Mouse (Mus musculus) stomach, embryonic 14.5 days (tissue): ENCODE results near the gene Rfx5. TPM values are rescaled to one million over a fixed set of nuclear protein-coding genes. Genes with fewer than 3 reads are reported as not detected.
A peak's percentile ranks its signal among the peaks of the same experiment; 100 is the strongest.

Experiments used
- ATAC-seq: fragments of 200-750 bp; cut with Nextera tagmentation; 2 replicates; pipeline ENCODE4 v1.8.0; 2017; ENCODE audit warnings: low read depth, moderate TSS enrichment; ENCODE audit not compliant: insufficient number of reproducible peaks, insufficient read depth, low FRiP score
- H3K27ac ChIP-seq: fragments of 300-500 bp; sonication (generic); 2 replicates; pipeline ENCODE4 v1.5.1; 2014; ENCODE audit warnings: mild to moderate bottlenecking, low read length, moderate library complexity, mixed read lengths
- H3K27me3 ChIP-seq: fragments of 300-500 bp; sonication (generic); 2 replicates; pipeline ENCODE4 v1.6.1; 2014; ENCODE audit warnings: low read length, control low read depth, mixed read lengths; ENCODE audit not compliant: control insufficient read depth, insufficient read depth
- H3K36me3 ChIP-seq: fragments of 300-500 bp; sonication (generic); 2 replicates; pipeline ENCODE4 v1.6.1; 2014; ENCODE audit warnings: mild to moderate bottlenecking, control low read depth, low read length, moderate library complexity, mixed read lengths; ENCODE audit not compliant: control insufficient read depth, insufficient read depth
- H3K4me1 ChIP-seq: fragments of 300-500 bp; sonication (generic); 2 replicates; pipeline ENCODE4 v1.6.1; 2014; ENCODE audit warnings: low read length, control low read depth, mixed read lengths; ENCODE audit not compliant: control insufficient read depth, insufficient read depth
- H3K4me2 ChIP-seq: fragments of 300-500 bp; sonication (generic); replicated peaks from 2 replicates; pipeline ENCODE4 v1.6.1; 2014; ENCODE audit warnings: low read depth, low read length, control low read depth
- H3K4me3 ChIP-seq: fragments of 300-500 bp; sonication (generic); 2 replicates; pipeline ENCODE4 v1.5.1; 2014; ENCODE audit warnings: low read depth, low read length, control low read depth
- H3K9ac ChIP-seq: fragments of 300-500 bp; sonication (generic); replicated peaks from 2 replicates; pipeline ENCODE4 v1.6.1; 2014; ENCODE audit warnings: low read depth, mild to moderate bottlenecking, control low read depth, low read length, moderate library complexity, mixed read lengths
- H3K9me3 ChIP-seq: fragments of 300-500 bp; sonication (generic); 2 replicates; pipeline ENCODE4 v1.6.1; 2016; ENCODE audit warnings: low read depth, low read length, control low read depth; ENCODE audit not compliant: control insufficient read depth
- WGBS: fragments of 180-500 bp; shearing (Covaris S2); extraction: QIAGEN DNeasy Blood & Tissue Kit; methylation state at CpG from one replicate; pipeline ENCODE4 v1.1.7; 2014; 5-methylcytosine and 5-hydroxymethylcytosine counted together
- polyA plus RNA-seq: library from polyadenylated mRNA; unstranded; fragments of >200 nt; fragmentation: Nextera tagmentation; extraction: Ambion mirVana; gene quantifications from 2 replicates; pipeline ENCODE4 v1.2.1, GENCODE M21; 2014

Rfx5 gene
- polyA plus RNA-seq, 1 experiment from 2014 or later, result 12.8 TPM

GRCm38 (mm10) chr3:94965878-94966277 is 12.0 kb downstream of the Rfx5 start:
- Histone ChIP-seq H3K9ac (no peak overlapping the region), H3K27me3 (no peaks in the 10 kb centered on the region), H3K4me3 (no peak overlapping the region), H3K27ac (no peak overlapping the region), H3K4me2 (no peak overlapping the region), H3K9me3 (no peaks in the 10 kb centered on the region), H3K4me1 (no peaks in the 10 kb centered on the region), H3K36me3 (no peaks in the 10 kb centered on the region)
- ATAC-seq, result no peak
- WGBS, result 67% methylated on average over 1 of the region's 1 CpGs

- no peak for ATAC-seq
- Histone ChIP-seq H3K4me2 (no peak overlapping the region), H3K9me3 (no peaks in the 10 kb centered on the region), H3K36me3 (no peaks in the 10 kb centered on the region), H3K27me3 (no peaks in the 10 kb centered on the region), H3K27ac (no peak overlapping the region), H3K9ac (no peak overlapping the region), H3K4me3 (no peak overlapping the region), H3K4me1 (peaks cover 11% of the 10 kb centered on the region)
- 76% methylated on average over 3 of the region's 3 CpGs for WGBS
Observed at GRCm38 (mm10) chr3:94972552-94972951, 18.7 kb downstream of the Rfx5 start.

- Histone ChIP-seq H3K36me3 (no peaks in the 10 kb centered on the region), H3K4me3 (0 out of 2 replicates have a peak overlapping the region, but pooled peaks have one; percentile 96), H3K27me3 (no peaks in the 10 kb centered on the region), H3K9me3 (no peaks in the 10 kb centered on the region), H3K4me1 (peaks cover 11% of the 10 kb centered on the region), H3K9ac (no peak overlapping the region), H3K4me2 (peak overlapping the region; percentile 54), H3K27ac (no peak overlapping the region)
- 83% methylated on average over 5 of the region's 5 CpGs for WGBS
- no peak for ATAC-seq
Observed at GRCm38 (mm10) chr3:94973620-94974019, 19.7 kb downstream of the Rfx5 start.

- peak; percentile 12; the same call in 1 of the 2 replicates for ATAC-seq
- peak overlapping the region; percentile 22; the same call in 1 of the 2 replicates for H3K27ac ChIP-seq
Observed at GRCm38 (mm10) chr3:94974026-94974527, 20.2 kb downstream of the Rfx5 start.

GRCm38 (mm10) chr3:94974528-94975422 is 20.9 kb downstream of the Rfx5 start, which contains the start of gene Pi4kb:
Gene Pi4kb (plus strand): TSS chr3:94974731.
- ATAC-seq, result peak; percentile 94
- H3K9ac ChIP-seq, result peak within 1 kb of the TSS; percentile 89
- H3K9me3 ChIP-seq, result no peaks in the 10 kb centered on the region
- H3K4me1 ChIP-seq, result peaks cover 11% of the 10 kb centered on the region
- peak within 1 kb of the TSS; percentile 96 for H3K4me3 ChIP-seq
- H3K4me2 ChIP-seq, result peak within 1 kb of the TSS; percentile 82
- under 1% methylated on average over 53 of the region's 57 CpGs for WGBS
- H3K27me3 ChIP-seq, result no peaks in the 10 kb centered on the region
- H3K27ac ChIP-seq, result peak within 1 kb of the TSS; percentile 93
- H3K36me3 ChIP-seq, result no peaks in the 10 kb centered on the region

More at GRCm38 (mm10) chr3:94974026-94974527, 20.2 kb downstream of the Rfx5 start:
- H3K9ac ChIP-seq, result peak overlapping the region; percentile 89
- H3K4me3 ChIP-seq, result peak overlapping the region; percentile 96
- WGBS, result 15% methylated on average over 9 of the region's 9 CpGs
- no peaks in the 10 kb centered on the region for H3K36me3 ChIP-seq
- peak overlapping the region; percentile 54 for H3K4me2 ChIP-seq
- peaks cover 11% of the 10 kb centered on the region for H3K4me1 ChIP-seq
- H3K27me3 ChIP-seq, result no peaks in the 10 kb centered on the region
- no peaks in the 10 kb centered on the region for H3K9me3 ChIP-seq

- no peak for ATAC-seq
- Histone ChIP-seq H3K4me3 (no peak overlapping the region), H3K9ac (no peak overlapping the region), H3K36me3 (peaks cover 35% of the 10 kb centered on the region), H3K27ac (no peak overlapping the region), H3K4me1 (peaks cover 14% of the 10 kb centered on the region), H3K4me2 (no peak overlapping the region), H3K9me3 (no peaks in the 10 kb centered on the region), H3K27me3 (no peaks in the 10 kb centered on the region)
- 90% methylated on average over 11 of the region's 11 CpGs for WGBS
Observed at GRCm38 (mm10) chr3:94984312-94984711, 30.4 kb downstream of the Rfx5 start.

- no peaks in the 10 kb centered on the region for H3K27me3 ChIP-seq
- WGBS, result 96% methylated on average over 2 of the region's 2 CpGs
- peaks cover 35% of the 10 kb centered on the region for H3K36me3 ChIP-seq
- H3K4me3 ChIP-seq, result no peak overlapping the region
- H3K9me3 ChIP-seq, result no peaks in the 10 kb centered on the region
- no peak for ATAC-seq
- no peak overlapping the region for H3K27ac ChIP-seq
- H3K4me1 ChIP-seq, result peaks cover 18% of the 10 kb centered on the region
- H3K9ac ChIP-seq, result no peak overlapping the region
- H3K4me2 ChIP-seq, result no peak overlapping the region
Observed at GRCm38 (mm10) chr3:94985513-94985912, 31.6 kb downstream of the Rfx5 start.

GRCm38 (mm10) chr3:94987578-94987977 is 33.7 kb downstream of the Rfx5 start:
- peaks cover 34% of the 10 kb centered on the region for H3K36me3 ChIP-seq
- H3K27ac ChIP-seq, result no peak overlapping the region
- no peak overlapping the region for H3K4me3 ChIP-seq

More at GRCm38 (mm10) chr3:94987578-94987977, 33.7 kb downstream of the Rfx5 start:
- H3K4me1 ChIP-seq, result peaks cover 18% of the 10 kb centered on the region
- no peak for ATAC-seq
- no peak overlapping the region for H3K9ac ChIP-seq
- H3K27me3 ChIP-seq, result no peaks in the 10 kb centered on the region
- no peaks in the 10 kb centered on the region for H3K9me3 ChIP-seq
- H3K4me2 ChIP-seq, result no peak overlapping the region
